Mouse (Mus musculus): ENCODE data around the gene Pros1.

The Pros1 gene

DNA sequence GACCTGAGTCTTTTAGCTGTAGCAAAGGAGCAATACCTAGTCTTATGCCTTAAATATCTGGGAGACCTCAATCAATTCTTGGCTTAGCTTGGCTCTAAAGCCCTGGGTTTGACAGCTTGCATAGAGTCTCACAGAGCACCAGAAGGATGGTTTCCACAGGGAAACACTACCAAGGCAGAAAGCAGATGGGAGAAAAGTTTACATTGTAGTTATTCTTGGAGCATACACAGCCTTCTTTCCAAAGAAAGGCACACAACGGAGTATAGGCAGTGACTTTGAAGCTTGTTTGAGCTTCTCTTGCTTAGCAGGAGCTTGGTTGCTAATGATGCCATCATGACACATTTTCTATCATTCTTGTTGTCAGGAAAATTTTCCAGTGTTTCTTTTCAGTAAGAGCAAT is 6.0 kb downstream of the Pros1 start:
- no peak for DNase-seq (ENCODE audit: low spot score in 2 of 2)

DNA sequence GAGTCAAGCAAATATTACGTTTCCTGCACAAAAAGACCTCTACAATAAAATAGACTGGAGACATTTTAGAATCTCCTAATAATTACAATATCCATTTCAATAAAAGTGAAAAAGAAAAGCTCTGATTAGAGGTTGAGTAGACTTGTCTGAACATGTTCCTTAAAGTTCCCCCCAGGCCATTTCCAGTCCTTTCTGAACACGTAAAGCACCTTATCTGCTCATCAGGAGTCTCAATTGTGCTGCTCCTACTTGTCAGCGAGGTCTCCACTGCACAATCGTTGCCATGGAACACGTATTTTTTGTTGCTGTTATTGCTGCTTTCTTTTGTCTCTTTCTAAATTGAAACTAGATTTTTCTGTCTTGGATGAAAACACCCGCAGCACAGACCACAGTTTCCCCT is 7.3 kb downstream of the Pros1 start:
- DNase-seq (ENCODE audit: low spot score in 2 of 2), result no peak

DNA sequence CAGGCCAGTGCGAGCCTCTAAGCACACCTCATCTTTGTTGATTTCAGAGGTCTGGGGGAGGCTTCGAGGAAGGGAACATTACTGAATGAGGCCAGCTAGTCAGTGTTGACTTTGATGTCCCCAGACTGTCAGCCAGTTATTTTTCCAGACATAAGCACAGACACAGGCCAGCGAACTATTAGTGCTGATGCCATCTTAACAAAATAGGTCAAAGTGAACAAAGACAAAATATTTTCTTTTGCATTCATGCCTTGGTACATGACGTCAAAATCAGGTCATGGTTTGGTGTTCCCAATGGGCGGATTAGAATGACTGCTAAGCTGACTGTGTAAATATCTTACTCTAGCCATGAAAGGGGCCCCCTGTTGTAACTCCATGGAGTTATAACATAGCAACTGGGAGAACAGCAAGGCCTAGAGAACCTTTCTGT is 18.6 kb downstream of the Pros1 start:
- no peak for DNase-seq (ENCODE audit: low spot score in 2 of 2)

DNA sequence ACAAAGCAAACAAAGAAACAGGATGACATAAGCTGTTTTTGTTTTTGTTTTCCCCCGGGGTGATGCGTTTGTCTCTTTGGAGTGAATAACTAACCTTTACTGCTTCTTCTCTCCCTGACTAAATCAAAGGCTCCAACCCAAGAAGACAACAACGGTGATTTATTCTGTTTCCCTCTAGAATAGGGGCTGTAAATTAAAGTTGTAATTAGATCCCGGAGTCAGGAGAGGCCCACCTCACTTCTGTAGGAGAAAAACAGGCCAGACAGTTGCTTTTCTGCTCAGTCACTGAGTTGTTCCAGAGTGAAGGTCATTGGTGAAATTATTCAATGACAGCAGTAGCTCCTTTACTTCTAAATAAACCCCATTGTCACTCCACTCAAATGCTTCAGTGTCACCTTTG is 19.1 kb downstream of the Pros1 start:
- no peak for DNase-seq (ENCODE audit: low spot score in 2 of 2)

DNA sequence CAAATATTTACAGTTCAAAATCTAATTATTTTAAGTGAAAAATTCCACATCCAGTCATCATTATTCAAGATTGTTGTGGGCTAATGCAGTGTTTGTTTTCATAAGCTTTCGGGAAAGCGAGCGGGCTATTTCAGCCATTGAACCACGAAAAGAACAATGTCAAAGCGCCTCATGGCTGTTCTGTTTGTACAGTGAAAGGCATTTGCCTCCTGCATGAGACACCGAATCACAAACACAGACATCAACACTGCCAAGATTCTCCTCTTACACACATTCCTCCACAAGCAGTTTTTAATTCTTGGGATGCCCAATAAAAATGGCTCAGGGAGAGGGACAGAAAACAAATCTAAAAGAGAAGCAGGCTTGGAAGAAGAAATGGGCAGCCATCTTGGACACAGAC is 20.0 kb downstream of the Pros1 start:
- DNase-seq (ENCODE audit: low spot score in 2 of 2), result no peak

DNA sequence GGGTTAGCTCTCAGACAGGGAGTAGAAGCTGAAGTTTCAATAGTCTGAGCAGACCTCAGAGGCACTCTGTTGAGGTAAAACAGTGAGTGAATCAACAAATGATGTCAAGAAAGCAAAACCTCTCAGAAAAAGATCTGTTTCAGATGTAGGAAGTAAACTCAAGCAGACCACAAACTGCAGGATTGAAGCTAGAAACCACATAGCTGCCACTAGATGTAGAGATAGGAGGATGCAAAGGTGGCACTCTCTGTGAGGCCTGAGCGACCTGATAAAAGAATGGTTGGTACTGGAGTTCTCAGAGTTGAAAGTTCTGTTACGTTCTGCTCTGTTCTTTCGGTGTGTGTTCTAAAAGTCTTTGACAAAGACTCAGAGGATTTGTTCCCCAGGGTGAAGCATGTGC is 41.7 kb downstream of the Pros1 start:
- no peak for DNase-seq (ENCODE audit: low spot score in 2 of 2)

DNA sequence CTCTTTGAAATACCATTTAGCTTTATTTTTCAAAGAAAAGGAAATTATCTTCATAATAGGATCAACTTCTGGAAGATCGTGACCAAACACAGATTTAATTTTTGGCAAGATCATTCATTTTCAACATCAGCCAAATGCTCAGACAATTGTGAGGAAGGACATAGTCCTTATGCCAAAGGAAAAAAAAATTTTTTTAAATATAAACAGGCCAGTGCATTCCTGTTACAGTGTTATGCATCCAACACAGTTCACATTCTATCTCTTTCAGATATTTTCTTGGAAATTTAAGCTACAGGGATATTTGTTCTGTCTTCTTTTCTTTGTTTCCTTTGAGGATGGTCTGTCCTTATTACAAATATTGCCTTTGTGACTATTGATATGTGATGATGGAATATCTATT is 57.3 kb downstream of the Pros1 start:
- no peak for DNase-seq (ENCODE audit: low spot score in 2 of 2)

DNA sequence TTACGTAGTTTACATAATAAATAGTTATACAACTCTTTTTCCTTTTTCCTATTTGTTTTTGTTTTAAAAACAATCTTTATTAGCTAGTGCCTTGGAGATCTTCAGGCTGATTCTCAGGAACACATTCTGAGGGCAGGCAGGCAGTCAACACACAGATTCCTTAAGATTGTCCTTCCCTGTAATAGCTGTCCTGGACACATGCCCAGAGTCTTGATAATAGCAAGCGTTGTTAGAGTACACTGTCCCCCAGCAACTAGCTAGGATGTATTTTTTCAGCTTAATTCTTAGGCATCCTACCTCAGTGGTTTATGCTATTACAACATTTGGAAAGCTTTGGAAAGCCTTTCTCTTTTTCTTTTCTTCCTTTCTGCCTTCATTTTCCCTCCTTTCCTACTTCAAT is 58.1 kb downstream of the Pros1 start:
- DNase-seq (ENCODE audit: low spot score in 2 of 2), result no peak

DNA sequence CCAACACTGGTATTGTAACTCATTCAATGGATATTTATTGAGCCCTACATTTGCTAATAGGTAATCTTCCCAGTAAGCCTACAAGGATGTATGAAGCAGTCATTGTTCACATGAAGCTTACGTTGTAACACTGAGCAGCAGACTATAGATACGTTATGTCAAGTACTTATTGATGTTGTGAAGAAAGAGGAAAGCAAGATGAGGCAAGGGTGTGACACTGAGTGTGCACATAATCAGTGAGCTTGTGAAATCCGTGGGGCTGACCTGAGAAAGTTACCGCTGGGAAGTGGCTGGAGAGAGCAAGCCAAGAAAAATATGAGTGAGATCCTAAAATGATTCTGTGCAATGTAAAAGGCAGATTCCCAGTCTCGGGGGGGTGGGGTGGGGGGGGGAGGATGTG is 61.4 kb downstream of the Pros1 start:
- no peak for DNase-seq (ENCODE audit: low spot score in 2 of 2)

DNA sequence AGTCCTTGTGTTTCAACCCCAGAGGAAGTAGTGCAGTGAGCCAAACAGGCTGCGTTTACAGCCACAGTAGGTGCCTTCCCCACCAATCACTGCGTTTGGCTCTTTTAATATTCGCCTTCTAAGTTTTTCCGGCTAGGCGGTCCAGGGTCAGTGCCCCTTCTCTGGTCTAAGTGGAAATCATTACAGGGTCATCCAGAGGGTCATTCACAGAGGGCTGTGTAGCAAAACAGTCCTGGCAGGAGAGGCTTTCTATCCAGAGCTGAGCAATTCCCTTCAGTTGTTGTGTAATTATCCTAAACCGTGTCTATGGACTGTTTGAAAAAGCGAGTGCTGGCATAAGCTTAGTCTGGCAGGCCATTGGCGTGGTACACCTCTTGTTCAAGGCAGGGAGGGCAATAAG is 68.1 kb downstream of the Pros1 start:
- DNase-seq (ENCODE audit: low spot score in 2 of 2), result no peak

DNA sequence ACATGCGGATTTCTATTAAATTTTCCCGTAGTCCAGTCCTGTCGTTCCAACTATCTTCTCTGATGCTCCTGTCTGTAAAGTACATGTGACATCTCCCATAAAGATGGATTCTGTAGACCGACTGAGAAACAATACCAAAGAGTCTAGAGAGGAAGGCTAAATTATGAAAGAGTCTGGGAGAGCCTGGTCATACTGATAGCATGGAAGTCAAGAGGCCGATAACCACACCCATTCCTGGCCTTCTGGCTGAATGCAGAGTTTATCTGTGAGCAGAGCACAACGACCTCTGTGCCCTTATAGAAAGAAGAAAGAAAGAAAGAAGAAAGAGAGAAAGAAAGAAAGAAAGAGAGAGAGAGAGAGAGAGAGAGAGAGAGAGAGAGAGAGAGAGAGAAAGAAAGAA is 77.2 kb downstream of the Pros1 start:
- no peak for DNase-seq (ENCODE audit: low spot score in 2 of 2)

DNA sequence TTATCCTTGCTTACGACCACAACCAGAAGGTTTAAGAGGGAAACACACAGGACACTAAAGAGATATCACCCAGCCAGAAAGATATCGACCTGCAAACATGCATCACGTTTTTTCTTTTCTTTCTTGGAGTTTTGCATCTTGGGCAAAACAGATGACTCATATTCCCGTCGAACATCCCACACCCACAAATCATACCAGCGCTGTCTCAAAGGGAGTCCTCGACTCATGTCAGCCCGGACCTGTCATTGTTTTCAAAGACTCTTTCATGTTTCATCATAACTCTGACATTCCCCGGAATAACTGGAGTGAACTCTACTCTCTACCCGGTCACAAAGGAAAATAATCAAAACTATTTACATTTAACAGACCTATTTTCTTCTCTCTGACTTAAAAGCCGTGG is 82.2 kb downstream of the Pros1 start:
- no peak for DNase-seq (ENCODE audit: low spot score in 2 of 2)

DNA sequence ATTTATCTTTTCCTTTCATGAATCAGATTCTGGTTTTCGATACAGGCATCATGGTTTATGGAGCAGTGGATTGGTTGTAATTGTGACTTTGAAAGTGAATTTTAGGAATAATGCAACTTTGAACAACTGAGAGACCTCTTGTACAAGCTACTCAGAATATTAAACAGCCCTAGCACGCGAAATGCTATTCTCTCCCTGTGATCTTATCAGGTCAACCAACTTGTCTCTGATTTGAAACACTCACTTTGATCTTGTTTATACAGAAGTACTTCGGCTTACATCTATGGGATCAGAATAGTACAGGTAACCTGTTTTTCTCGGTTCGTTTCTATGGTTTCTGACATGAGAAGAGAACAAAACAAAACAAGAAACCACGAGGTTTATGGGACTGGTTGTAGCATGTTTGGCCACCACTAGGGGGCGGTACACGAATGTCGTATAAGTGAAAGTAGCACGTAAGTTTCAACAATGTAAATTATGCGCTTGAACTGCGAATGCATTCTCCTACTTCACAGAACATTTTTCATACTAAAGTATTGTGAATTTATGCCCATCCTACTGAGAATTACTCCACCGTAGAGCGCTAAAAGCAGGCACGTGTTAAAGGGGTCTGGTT is 86.4 kb downstream of the Pros1 start:
- peak; percentile 2 to 11 for DNase-seq (ENCODE audit: low spot score in 2 of 2)

DNA sequence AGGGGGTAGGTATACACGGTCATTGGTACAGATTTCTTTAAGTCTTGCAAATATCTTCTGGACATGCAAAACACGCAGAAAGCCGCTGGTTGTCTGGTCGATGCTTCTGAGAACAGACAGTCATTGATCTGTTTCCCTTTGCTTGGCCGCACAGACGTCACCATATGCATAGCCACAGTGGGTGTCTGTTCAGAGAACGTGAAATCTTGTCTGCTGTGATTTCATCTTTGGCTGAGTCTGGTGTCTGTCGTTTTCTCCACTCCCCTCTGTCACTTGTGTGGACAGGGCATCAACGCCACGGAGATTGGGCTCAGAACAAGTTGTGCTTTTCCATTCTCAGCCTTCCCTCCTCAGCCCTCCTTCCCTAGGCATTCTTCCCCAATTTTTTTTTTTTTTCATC is 87.7 kb downstream of the Pros1 start:
- no peak for DNase-seq (ENCODE audit: low spot score in 2 of 2)

DNA sequence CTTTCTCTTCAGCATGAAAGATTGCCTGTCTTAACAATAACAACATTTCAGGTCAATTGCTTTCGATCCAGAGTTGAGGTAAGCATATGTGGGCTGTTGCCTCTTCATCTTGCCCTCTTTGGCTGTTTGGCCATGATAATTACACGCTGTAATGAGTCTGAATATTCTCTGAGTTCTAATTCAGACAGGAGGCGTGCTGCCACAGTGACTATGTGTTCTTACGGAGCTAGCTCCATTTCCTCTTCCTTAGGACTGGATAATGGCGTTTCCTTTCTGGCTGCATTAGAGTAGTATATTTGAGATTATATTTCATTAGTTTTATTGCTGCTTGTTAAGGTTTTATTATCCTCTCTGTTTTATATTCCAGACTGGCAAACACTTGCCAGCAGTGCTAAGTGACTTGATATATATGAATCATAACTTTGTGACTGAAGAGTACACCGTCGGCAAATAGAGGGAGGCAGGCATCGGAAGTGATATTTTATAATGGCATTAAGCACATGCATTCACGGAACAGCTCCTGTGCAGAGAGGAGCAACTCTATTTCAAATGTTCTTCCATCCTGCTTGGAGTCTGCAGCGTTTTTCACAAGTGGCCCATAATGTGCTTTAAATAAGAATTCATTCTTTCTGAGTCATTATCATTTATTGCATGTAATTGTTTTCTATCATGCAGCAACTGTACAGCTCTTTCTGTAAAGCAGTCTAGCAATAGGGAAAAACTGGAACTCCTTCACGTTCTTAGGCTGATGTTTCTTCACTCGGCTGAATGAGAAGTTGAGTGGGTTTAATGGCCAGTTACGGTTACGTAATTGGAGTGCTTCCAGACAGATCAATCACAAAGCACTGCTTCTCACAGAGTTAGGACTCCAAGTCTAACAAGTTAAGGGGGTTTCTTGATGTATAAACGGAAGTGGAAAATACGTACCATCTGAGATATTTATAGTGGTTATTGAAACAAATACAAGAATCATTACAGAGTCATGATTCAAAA is 88.6 kb downstream of the Pros1 start:
- DNase-seq (ENCODE audit: low spot score in 2 of 2), result no peak

DNA sequence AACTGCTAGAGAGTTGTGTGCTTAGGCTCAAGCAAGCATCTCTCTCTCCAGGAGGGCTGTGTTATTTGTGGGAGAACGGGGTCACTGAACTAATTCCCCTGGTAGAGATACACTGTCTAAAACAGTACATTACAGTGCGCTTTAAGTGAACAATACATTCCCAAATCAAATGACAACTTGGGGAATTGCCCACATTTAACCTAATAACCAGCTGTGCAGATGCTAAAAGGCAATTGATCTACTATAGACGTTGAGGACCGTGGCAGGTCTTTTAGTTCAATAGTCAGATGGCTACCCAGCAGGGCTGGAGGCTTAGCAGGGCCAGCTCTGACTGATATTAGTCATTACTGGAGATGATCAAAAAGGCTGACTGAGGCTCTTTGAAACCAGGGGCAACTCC is 104.4 kb downstream of the Pros1 start:
- no peak for DNase-seq (ENCODE audit: low spot score in 2 of 2)

DNA sequence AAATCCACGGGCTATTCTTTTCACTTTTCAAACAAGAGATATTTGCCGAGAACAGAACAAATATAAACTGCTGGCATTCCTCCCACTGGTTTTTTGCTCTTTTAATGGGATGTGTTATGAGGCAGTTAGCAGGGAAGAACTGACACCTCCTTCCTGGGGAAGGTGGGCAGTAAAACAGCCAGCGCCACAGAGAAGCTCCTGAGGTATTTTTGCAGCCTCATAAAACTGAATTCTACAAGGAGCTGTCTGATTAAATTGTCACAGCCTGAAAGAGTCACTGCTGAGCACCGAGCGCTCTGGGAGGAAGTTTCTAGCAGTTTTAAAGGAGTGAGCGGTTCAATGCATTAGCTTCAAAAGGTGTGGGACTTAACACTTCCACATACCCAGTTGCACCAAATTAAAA is 110.3 kb downstream of the Pros1 start:
- no peak for DNase-seq (ENCODE audit: low spot score in 2 of 2)

DNA sequence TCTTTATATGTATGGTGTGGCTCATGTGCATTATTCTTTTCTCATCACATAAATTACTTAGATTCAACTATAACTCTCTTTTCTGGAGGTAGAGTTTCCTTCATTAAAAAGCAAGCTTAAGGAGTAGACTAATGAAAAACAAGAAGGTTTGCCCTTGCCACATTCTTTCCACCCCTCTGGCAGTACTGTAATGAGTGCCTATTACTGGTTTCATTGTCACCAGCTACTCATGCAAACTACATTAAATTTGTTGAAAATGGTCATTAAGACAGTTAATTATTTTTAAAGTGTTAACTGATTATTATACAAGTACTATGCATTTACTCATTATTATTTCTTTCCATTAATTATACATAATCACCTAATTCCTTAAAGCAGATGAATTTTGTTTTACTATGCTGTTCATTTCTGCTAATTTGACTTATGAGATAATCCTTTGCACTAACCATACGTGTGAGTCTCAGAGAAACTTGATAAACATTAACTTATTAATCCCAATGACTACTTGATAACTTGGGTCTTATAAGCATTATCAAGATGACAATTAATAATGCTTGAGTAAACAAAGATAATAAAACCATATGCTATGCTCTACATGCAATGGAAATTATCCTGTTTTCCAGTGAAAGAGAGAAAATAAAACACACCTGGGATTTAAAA is 117.7 kb downstream of the Pros1 start:
- no peak for DNase-seq (ENCODE audit: low spot score in 2 of 2)

DNA sequence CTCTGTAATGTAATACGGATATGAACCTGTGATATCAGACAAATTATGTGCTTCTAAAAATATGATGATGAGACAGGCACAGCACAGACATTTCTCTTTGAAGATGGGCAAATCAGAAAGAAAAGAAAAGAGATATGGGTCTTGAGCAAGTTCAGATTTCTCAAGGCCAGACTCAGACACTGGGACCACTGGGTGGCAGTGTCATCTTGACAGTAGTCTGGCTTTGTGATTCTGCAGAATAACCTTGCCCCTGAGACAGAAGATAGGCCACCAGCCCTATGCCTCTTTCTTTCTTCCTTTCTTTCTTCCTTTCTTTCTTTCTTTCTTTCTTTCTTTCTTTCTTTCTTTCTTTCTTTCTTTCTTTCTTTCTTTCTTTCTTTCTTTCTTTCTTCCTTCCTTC is 120.8 kb downstream of the Pros1 start:
- DNase-seq (ENCODE audit: low spot score in 2 of 2), result no peak
